Mouse (Mus musculus): ENCODE measurements around the gene Fbxo33. TPM values are rescaled to one million over a fixed set of nuclear protein-coding genes. Genes with fewer than 3 reads are reported as not detected.

The Fbxo33 gene
- total and polyA plus RNA-seq, 3 experiments = 9.5 to 31.6 (median 19.5) TPM

- Histone ChIP-seq H3K9me3 (replicated peaks; ENCODE audit: low read length) (no peaks in the 10 kb centered on the region), H3K4me2 (ENCODE audit: insufficient read depth, low read depth, poor library complexity, severe bottlenecking) (no peak overlapping the region), H3K27ac (ENCODE audit: insufficient read depth, low read depth) (no peak overlapping the region), H3K4me3 (replicated peaks in 1 of 3; ENCODE audit: low read depth in 2 of 3, low read length in 2 of 3, poor library complexity in 1 of 3) (no peak overlapping the region), H3K4me1 (ENCODE audit: control insufficient read depth in 1 of 2, insufficient read depth in 2 of 2) (no peaks in the 10 kb centered on the region), H3K9ac (ENCODE audit: insufficient read depth, low read depth) (no peak overlapping the region), H3K79me2 (replicated peaks; ENCODE audit: control insufficient read depth, extremely low read depth, insufficient read depth, poor library complexity, severe bottlenecking) (no peaks in the 10 kb centered on the region), H3K27me3 (replicated peaks) (no peaks in the 10 kb centered on the region), H3K36me3 (replicated peaks in 1 of 2; ENCODE audit: control insufficient read depth in 1 of 2, insufficient read depth in 1 of 2, low read length in 1 of 2) (peaks cover 17 to 59% of the 10 kb centered on the region in 2 experiments)
- dilution Hi-C loops (cut with MboI; ENCODE audit: extremely low pct_ligation_motif_present, extremely low pct_unique_long_range_greater_than_20kb, low sequenced_read_pairs) (no loop called here), in situ Hi-C loops (cut with MboI; ENCODE audit: low pct_ligation_motif_present, low pct_unique_long_range_greater_than_20kb, low sequenced_read_pairs) (no loop called here)
- no peak for TF ChIP-seq SMC3 (IDR thresholded peaks at IDR 0.05; ENCODE audit: low read depth, low read length)
- TF ChIP-seq ZC3H11A (IDR thresholded peaks at IDR 0.05; ENCODE audit: low read depth, low read length) = no peak
- TF ChIP-seq MXI1 (IDR thresholded peaks at IDR 0.05; ENCODE audit: low read depth, low read length) = no peak
- peak; percentile 71 for TF ChIP-seq MAFK (IDR thresholded peaks at IDR 0.05; ENCODE audit: insufficient replicate concordance, low read length)
- DNase-seq (ENCODE audit: extremely low read depth) = no peak
Observed at GRCm38 (mm10) chr12:59193637-59194036, 25.9 kb downstream of the Fbxo33 start.

- dilution Hi-C loops (cut with MboI; ENCODE audit: extremely low pct_ligation_motif_present, extremely low pct_unique_long_range_greater_than_20kb, low sequenced_read_pairs) = no loop called here
- peaks cover 52 to 75% of the 10 kb centered on the region in 2 experiments for H3K36me3 ChIP-seq (replicated peaks in 1 of 2; ENCODE audit: control insufficient read depth in 1 of 2, insufficient read depth in 1 of 2, low read length in 1 of 2)
Observed at GRCm38 (mm10) chr12:59188086-59188682, 31.3 kb downstream of the Fbxo33 start.

DNA sequence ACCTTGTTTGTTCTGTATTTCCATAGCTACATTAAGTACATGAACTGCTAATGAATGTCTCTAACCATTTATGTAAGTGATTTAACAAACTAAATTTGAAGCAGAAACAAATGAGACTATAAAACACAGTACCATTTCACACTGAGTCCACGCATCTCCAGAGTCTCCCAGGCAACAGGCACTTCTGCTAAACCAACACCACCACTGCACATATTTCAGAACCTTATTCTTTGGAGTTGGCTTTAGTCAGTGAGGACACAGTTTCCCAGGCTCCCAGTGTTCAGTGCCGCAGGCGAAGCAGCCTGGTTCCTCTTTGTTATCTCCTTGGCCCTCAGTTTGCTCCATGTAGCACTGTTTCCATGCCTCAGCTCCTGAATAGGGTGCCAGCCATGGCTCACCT, 41.7 kb downstream of the Fbxo33 start:
- dilution Hi-C loops (cut with MboI; ENCODE audit: extremely low pct_ligation_motif_present, extremely low pct_unique_long_range_greater_than_20kb, low sequenced_read_pairs) = no loop called here

More at GRCm38 (mm10) chr12:59188086-59188682, 31.3 kb downstream of the Fbxo33 start:
- Histone ChIP-seq H3K9me3 (replicated peaks; ENCODE audit: low read length) (no peaks in the 10 kb centered on the region), H3K4me3 (replicated peaks in 1 of 3; ENCODE audit: low read depth in 2 of 3, low read length in 2 of 3, poor library complexity in 1 of 3) (no peak overlapping the region), H3K9ac (ENCODE audit: insufficient read depth, low read depth) (no peak overlapping the region), H3K79me2 (replicated peaks; ENCODE audit: control insufficient read depth, extremely low read depth, insufficient read depth, poor library complexity, severe bottlenecking) (no peaks in the 10 kb centered on the region; the same call in 1 of the 2 replicates), H3K27me3 (replicated peaks) (no peaks in the 10 kb centered on the region), H3K4me2 (ENCODE audit: insufficient read depth, low read depth, poor library complexity, severe bottlenecking) (no peak overlapping the region), H3K4me1 (ENCODE audit: control insufficient read depth in 1 of 2, insufficient read depth in 2 of 2) (peaks cover 0 to 8% of the 10 kb centered on the region in 2 experiments; a peak in 2 of 4 replicates), H3K27ac (ENCODE audit: insufficient read depth, low read depth) (no peak overlapping the region)
- TF ChIP-seq POLR2AphosphoS2 (IDR thresholded peaks at IDR 0.05; ENCODE audit: low read depth, low read length) (no peak), ELF1 (IDR thresholded peaks at IDR 0.05; ENCODE audit: low read depth, low read length) (no peak), NELFE (IDR thresholded peaks at IDR 0.05; ENCODE audit: low read depth, low read length) (no peak), ZNF384 (IDR thresholded peaks at IDR 0.05; ENCODE audit: low read depth, low read length) (no peak), ZMIZ1 (IDR thresholded peaks at IDR 0.05; ENCODE audit: low read depth, low read length) (no peak), CTCF (conservative IDR thresholded peaks at IDR 0.05 in 1 of 2, IDR thresholded peaks at IDR 0.05 in 1 of 2; ENCODE audit: low read depth in 2 of 2, low read length in 2 of 2) (no peak), POLR2A (IDR thresholded peaks at IDR 0.05; ENCODE audit: low read depth, low read length) (no peak), CHD1 (IDR thresholded peaks at IDR 0.05; ENCODE audit: low read depth, low read length) (no peak), GABPA (IDR thresholded peaks at IDR 0.05; ENCODE audit: insufficient replicate concordance, low read depth, low read length) (no peak), USF1 (IDR thresholded peaks at IDR 0.05; ENCODE audit: low read depth, low read length) (no peak), BHLHE40 (IDR thresholded peaks at IDR 0.05; ENCODE audit: low read depth, low read length) (no peak), SIN3A (IDR thresholded peaks at IDR 0.05; ENCODE audit: low read length) (no peak), TCF12 (IDR thresholded peaks at IDR 0.05; ENCODE audit: low read depth, low read length) (no peak)
- in situ Hi-C loops (cut with MboI; ENCODE audit: low pct_ligation_motif_present, low pct_unique_long_range_greater_than_20kb, low sequenced_read_pairs) = no loop called here
- DNase-seq (ENCODE audit: extremely low read depth) = no peak

More for the DNA sequence above, 41.7 kb downstream of the Fbxo33 start:
- no peaks in the 10 kb centered on the region for H3K9me3 ChIP-seq (replicated peaks; ENCODE audit: low read length)
- H3K4me2 ChIP-seq (ENCODE audit: insufficient read depth, low read depth, poor library complexity, severe bottlenecking) = no peak overlapping the region
- H3K4me3 ChIP-seq (replicated peaks in 1 of 3; ENCODE audit: low read depth in 2 of 3, low read length in 2 of 3, poor library complexity in 1 of 3) = no peak overlapping the region
- H3K9ac ChIP-seq (ENCODE audit: insufficient read depth, low read depth) = no peak overlapping the region
- H3K27ac ChIP-seq (ENCODE audit: insufficient read depth, low read depth) = no peak overlapping the region
- H3K4me1 ChIP-seq (ENCODE audit: control insufficient read depth in 1 of 2, insufficient read depth in 2 of 2) = no peaks in the 10 kb centered on the region
- no peak for TF ChIP-seq KAT2A (IDR thresholded peaks at IDR 0.05; ENCODE audit: insufficient replicate concordance, low read length)
- TF ChIP-seq CHD2 (IDR thresholded peaks at IDR 0.05; ENCODE audit: low read length) = no peak
- no peak for TF ChIP-seq USF2 (conservative IDR thresholded peaks at IDR 0.05; ENCODE audit: low read depth, low read length)
- TF ChIP-seq MAZ (IDR thresholded peaks at IDR 0.05; ENCODE audit: low read depth, low read length) = no peak
- no peak for TF ChIP-seq NELFE (IDR thresholded peaks at IDR 0.05; ENCODE audit: low read depth, low read length)
- TF ChIP-seq CTCF (conservative IDR thresholded peaks at IDR 0.05 in 1 of 2, IDR thresholded peaks at IDR 0.05 in 1 of 2; ENCODE audit: low read depth in 2 of 2, low read length in 2 of 2) = no peak
- no peak for TF ChIP-seq PAX5 (IDR thresholded peaks at IDR 0.05; ENCODE audit: low read length)
- TF ChIP-seq TCF12 (IDR thresholded peaks at IDR 0.05; ENCODE audit: low read depth, low read length) = no peak
- TF ChIP-seq SMC3 (IDR thresholded peaks at IDR 0.05; ENCODE audit: low read depth, low read length) = no peak
- no peak for TF ChIP-seq POLR2A (IDR thresholded peaks at IDR 0.05; ENCODE audit: low read depth, low read length)
- TF ChIP-seq TBP (conservative IDR thresholded peaks at IDR 0.05; ENCODE audit: low read depth, low read length) = no peak
- TF ChIP-seq EP300 (IDR thresholded peaks at IDR 0.05; ENCODE audit: low read length) = no peak
- no peak for TF ChIP-seq UBTF (IDR thresholded peaks at IDR 0.05; ENCODE audit: low read depth, low read length)
- no peak for TF ChIP-seq JUN (IDR thresholded peaks at IDR 0.05; ENCODE audit: insufficient read depth, low read depth, low read length)
- no peak for TF ChIP-seq MAFK (IDR thresholded peaks at IDR 0.05; ENCODE audit: insufficient replicate concordance, low read length)
- no peak for TF ChIP-seq JUND (conservative IDR thresholded peaks at IDR 0.05; ENCODE audit: low read depth, low read length)
- TF ChIP-seq HCFC1 (IDR thresholded peaks at IDR 0.05; ENCODE audit: low read depth, low read length) = no peak
- no peak for TF ChIP-seq GABPA (IDR thresholded peaks at IDR 0.05; ENCODE audit: insufficient replicate concordance, low read depth, low read length)
- in situ Hi-C loops (cut with MboI; ENCODE audit: low pct_ligation_motif_present, low pct_unique_long_range_greater_than_20kb, low sequenced_read_pairs) = no loop called here
- no peaks in the 10 kb centered on the region; the same call in 1 of the 2 replicates for H3K79me2 ChIP-seq (replicated peaks; ENCODE audit: control insufficient read depth, extremely low read depth, insufficient read depth, poor library complexity, severe bottlenecking)
- DNase-seq (ENCODE audit: extremely low read depth) = no peak
- H3K27me3 ChIP-seq (replicated peaks) = no peaks in the 10 kb centered on the region
- peaks cover 60 to 95% of the 10 kb centered on the region in 2 experiments for H3K36me3 ChIP-seq (replicated peaks in 1 of 2; ENCODE audit: control insufficient read depth in 1 of 2, insufficient read depth in 1 of 2, low read length in 1 of 2)
